Mouse (Mus musculus): Measurements from ENCODE around the gene Mal. TPM values are rescaled to one million over a fixed set of nuclear protein-coding genes. Genes with fewer than 3 reads are reported as not detected.

Mal gene
- 3.9 and 4.9 TPM in 2 replicates for polyA plus RNA-seq (2011; ENCODE audit: insufficient read depth, insufficient read length, low read depth, missing spikeins)

- TF ChIP-seq CTCF (IDR thresholded peaks at IDR 0.05; ENCODE audit: low read depth, low read length) (no peak), EP300 (IDR thresholded peaks at IDR 0.05; ENCODE audit: insufficient read depth, low read depth, low read length) (no peak), POLR2A (IDR thresholded peaks at IDR 0.05; ENCODE audit: insufficient read depth, low read length) (no peak)
- H3K27ac ChIP-seq (ENCODE audit: insufficient read depth, low read length) = no peak within 1 kb of the TSS
Measured at GRCm38 (mm10) chr2:127656086-127656720, at the start of gene Mal. TSS of gene Mal (minus strand) at chr2:127656695.

GRCm38 (mm10) chr2:127705267-127705666, 48.8 kb upstream of the Mal start:
- TF ChIP-seq CTCF (IDR thresholded peaks at IDR 0.05; ENCODE audit: low read depth, low read length) = no peak
- no peak for TF ChIP-seq EP300 (IDR thresholded peaks at IDR 0.05; ENCODE audit: insufficient read depth, low read depth, low read length)
- TF ChIP-seq POLR2A (IDR thresholded peaks at IDR 0.05; ENCODE audit: insufficient read depth, low read length) = no peak
- no peaks in the 10 kb centered on the region for H3K9me3 ChIP-seq (replicated peaks; ENCODE audit: control insufficient read depth, insufficient read depth, low read length, poor library complexity, severe bottlenecking)
- H3K4me1 ChIP-seq (ENCODE audit: control insufficient read depth, insufficient read depth, low read length) = peaks cover 2% of the 10 kb centered on the region
- no peak overlapping the region for H3K4me3 ChIP-seq (ENCODE audit: low read depth, low read length)
- H3K27ac ChIP-seq (ENCODE audit: insufficient read depth, low read length) = no peak overlapping the region
- no peaks in the 10 kb centered on the region for H3K36me3 ChIP-seq (ENCODE audit: control insufficient read depth, insufficient read depth, low read length, poor library complexity, severe bottlenecking)
- no peaks in the 10 kb centered on the region for H3K27me3 ChIP-seq (ENCODE audit: control insufficient read depth, insufficient read depth, low read length, poor library complexity, severe bottlenecking)
- no peak overlapping the region for H3K9ac ChIP-seq (ENCODE audit: low read depth, poor library complexity, severe bottlenecking)

More at GRCm38 (mm10) chr2:127656086-127656720, at the start of gene Mal:
- no peaks in the 10 kb centered on the region for H3K9me3 ChIP-seq (replicated peaks; ENCODE audit: control insufficient read depth, insufficient read depth, low read length, poor library complexity, severe bottlenecking)
- H3K9ac ChIP-seq (ENCODE audit: low read depth, poor library complexity, severe bottlenecking) = 0 out of 2 replicates have a peak within 1 kb of the TSS, but pooled peaks have one; percentile 5
- H3K36me3 ChIP-seq (ENCODE audit: control insufficient read depth, insufficient read depth, low read length, poor library complexity, severe bottlenecking) = no peaks in the 10 kb centered on the region
- peak within 1 kb of the TSS; percentile 60 for H3K4me3 ChIP-seq (ENCODE audit: low read depth, low read length)
- peaks cover 5% of the 10 kb centered on the region; the same call in 1 of the 2 replicates for H3K27me3 ChIP-seq (ENCODE audit: control insufficient read depth, insufficient read depth, low read length, poor library complexity, severe bottlenecking)
- no peaks in the 10 kb centered on the region for H3K4me1 ChIP-seq (ENCODE audit: control insufficient read depth, insufficient read depth, low read length)

- Histone ChIP-seq H3K36me3 (ENCODE audit: control insufficient read depth, insufficient read depth, low read length, poor library complexity, severe bottlenecking) (no peaks in the 10 kb centered on the region), H3K9ac (ENCODE audit: low read depth, poor library complexity, severe bottlenecking) (no peak overlapping the region), H3K4me1 (ENCODE audit: control insufficient read depth, insufficient read depth, low read length) (no peaks in the 10 kb centered on the region), H3K27me3 (ENCODE audit: control insufficient read depth, insufficient read depth, low read length, poor library complexity, severe bottlenecking) (peaks cover 1% of the 10 kb centered on the region; the same call in 1 of the 2 replicates), H3K9me3 (replicated peaks; ENCODE audit: control insufficient read depth, insufficient read depth, low read length, poor library complexity, severe bottlenecking) (no peaks in the 10 kb centered on the region), H3K4me3 (ENCODE audit: low read depth, low read length) (no peak overlapping the region), H3K27ac (ENCODE audit: insufficient read depth, low read length) (no peak overlapping the region)
- TF ChIP-seq EP300 (IDR thresholded peaks at IDR 0.05; ENCODE audit: insufficient read depth, low read depth, low read length) (no peak), POLR2A (IDR thresholded peaks at IDR 0.05; ENCODE audit: insufficient read depth, low read length) (no peak), CTCF (IDR thresholded peaks at IDR 0.05; ENCODE audit: low read depth, low read length) (no peak)
Measured at GRCm38 (mm10) chr2:127689239-127689638, 32.7 kb upstream of the Mal start.

GRCm38 (mm10) chr2:127683687-127684331, 27.3 kb upstream of the Mal start:
- Histone ChIP-seq H3K27me3 (ENCODE audit: control insufficient read depth, insufficient read depth, low read length, poor library complexity, severe bottlenecking) (no peaks in the 10 kb centered on the region), H3K4me3 (ENCODE audit: low read depth, low read length) (no peak overlapping the region), H3K36me3 (ENCODE audit: control insufficient read depth, insufficient read depth, low read length, poor library complexity, severe bottlenecking) (no peaks in the 10 kb centered on the region), H3K9me3 (replicated peaks; ENCODE audit: control insufficient read depth, insufficient read depth, low read length, poor library complexity, severe bottlenecking) (no peaks in the 10 kb centered on the region), H3K4me1 (ENCODE audit: control insufficient read depth, insufficient read depth, low read length) (no peaks in the 10 kb centered on the region), H3K9ac (ENCODE audit: low read depth, poor library complexity, severe bottlenecking) (no peak overlapping the region), H3K27ac (ENCODE audit: insufficient read depth, low read length) (no peak overlapping the region)
- TF ChIP-seq CTCF (IDR thresholded peaks at IDR 0.05; ENCODE audit: low read depth, low read length) = peak; percentile 64
- no peak for TF ChIP-seq POLR2A (IDR thresholded peaks at IDR 0.05; ENCODE audit: insufficient read depth, low read length)

- Histone ChIP-seq H3K9ac (ENCODE audit: low read depth, poor library complexity, severe bottlenecking) (no peak overlapping the region), H3K9me3 (replicated peaks; ENCODE audit: control insufficient read depth, insufficient read depth, low read length, poor library complexity, severe bottlenecking) (no peaks in the 10 kb centered on the region), H3K4me3 (ENCODE audit: low read depth, low read length) (no peak overlapping the region), H3K4me1 (ENCODE audit: control insufficient read depth, insufficient read depth, low read length) (no peaks in the 10 kb centered on the region), H3K27me3 (ENCODE audit: control insufficient read depth, insufficient read depth, low read length, poor library complexity, severe bottlenecking) (no peaks in the 10 kb centered on the region), H3K27ac (ENCODE audit: insufficient read depth, low read length) (no peak overlapping the region), H3K36me3 (ENCODE audit: control insufficient read depth, insufficient read depth, low read length, poor library complexity, severe bottlenecking) (no peaks in the 10 kb centered on the region)
- TF ChIP-seq CTCF (IDR thresholded peaks at IDR 0.05; ENCODE audit: low read depth, low read length) = no peak
Measured at GRCm38 (mm10) chr2:127667843-127668506, 11.5 kb upstream of the Mal start.

- no peak for TF ChIP-seq POLR2A (IDR thresholded peaks at IDR 0.05; ENCODE audit: insufficient read depth, low read length)
- no peak for TF ChIP-seq CTCF (IDR thresholded peaks at IDR 0.05; ENCODE audit: low read depth, low read length)
- no peak for TF ChIP-seq EP300 (IDR thresholded peaks at IDR 0.05; ENCODE audit: insufficient read depth, low read depth, low read length)
- H3K4me1 ChIP-seq (ENCODE audit: control insufficient read depth, insufficient read depth, low read length) = no peaks in the 10 kb centered on the region
- H3K27ac ChIP-seq (ENCODE audit: insufficient read depth, low read length) = no peak overlapping the region
- H3K9ac ChIP-seq (ENCODE audit: low read depth, poor library complexity, severe bottlenecking) = no peak overlapping the region
- no peaks in the 10 kb centered on the region for H3K27me3 ChIP-seq (ENCODE audit: control insufficient read depth, insufficient read depth, low read length, poor library complexity, severe bottlenecking)
- no peaks in the 10 kb centered on the region for H3K36me3 ChIP-seq (ENCODE audit: control insufficient read depth, insufficient read depth, low read length, poor library complexity, severe bottlenecking)
- no peak overlapping the region for H3K4me3 ChIP-seq (ENCODE audit: low read depth, low read length)
- H3K9me3 ChIP-seq (replicated peaks; ENCODE audit: control insufficient read depth, insufficient read depth, low read length, poor library complexity, severe bottlenecking) = no peaks in the 10 kb centered on the region
Measured at GRCm38 (mm10) chr2:127667015-127667414, 10.5 kb upstream of the Mal start.
